Mouse (Mus musculus): Measurements from ENCODE around the gene Gif. TPM values are rescaled to one million over a fixed set of nuclear protein-coding genes. Genes with fewer than 3 reads are reported as not detected.

Gene Gif
- total RNA-seq (2021) = not detected
- not detected in 2 replicates for polyA plus RNA-seq (2012; rRNA removed)
- long read RNA-seq = 0 reads

GRCm38 (mm10) chr19:11747298-11747697 lies at the start of gene Gif:
Gene Gif (plus strand): TSS chr19:11747554.
- no peaks in the 10 kb centered on the region for H3K4me1 ChIP-seq (ENCODE audit: control insufficient read depth, insufficient read depth, low read length)
- H3K4me3 ChIP-seq = no peak within 1 kb of the TSS
- H3K36me3 ChIP-seq (ENCODE audit: control insufficient read depth, insufficient read depth, low read length) = no peaks in the 10 kb centered on the region
- DNase-seq = no peak
- no peak within 1 kb of the TSS for H3K27ac ChIP-seq
- H3K9ac ChIP-seq (ENCODE audit: low read depth, low read length) = no peak within 1 kb of the TSS
- intact Hi-C loops (cut with DNase I) = no loop called here
- H3K27me3 ChIP-seq (ENCODE audit: control insufficient read depth, insufficient read depth, low read length) = no peaks in the 10 kb centered on the region
- WGBS = 74% methylated on average over 2 of the region's 2 CpGs
- no peak for TF ChIP-seq POLR2A (IDR thresholded peaks at IDR 0.05; ENCODE audit: insufficient read depth, low read depth, low read length)
- TF ChIP-seq EP300 (IDR thresholded peaks at IDR 0.05; ENCODE audit: insufficient read depth, low read depth, low read length) = no peak
- no peak for TF ChIP-seq CTCF (IDR thresholded peaks at IDR 0.05)
- H3K79me2 ChIP-seq (replicated peaks; ENCODE audit: control insufficient read depth, insufficient read depth, low read length) = no peaks in the 10 kb centered on the region

- no peaks in the 10 kb centered on the region for H3K27me3 ChIP-seq (ENCODE audit: control insufficient read depth, insufficient read depth, low read length)
- H3K79me2 ChIP-seq (replicated peaks; ENCODE audit: control insufficient read depth, insufficient read depth, low read length) = no peaks in the 10 kb centered on the region
- no peaks in the 10 kb centered on the region for H3K4me1 ChIP-seq (ENCODE audit: control insufficient read depth, insufficient read depth, low read length)
- WGBS = 89% methylated on average over 6 of the region's 6 CpGs
- DNase-seq = no peak
- no peak overlapping the region for H3K9ac ChIP-seq (ENCODE audit: low read depth, low read length)
- no peaks in the 10 kb centered on the region for H3K36me3 ChIP-seq (ENCODE audit: control insufficient read depth, insufficient read depth, low read length)
- intact Hi-C loops (cut with DNase I) = no loop called here
- H3K4me3 ChIP-seq = no peak overlapping the region
- TF ChIP-seq POLR2A (IDR thresholded peaks at IDR 0.05; ENCODE audit: insufficient read depth, low read depth, low read length) = no peak
- no peak for TF ChIP-seq EP300 (IDR thresholded peaks at IDR 0.05; ENCODE audit: insufficient read depth, low read depth, low read length)
- no peak for TF ChIP-seq CTCF (IDR thresholded peaks at IDR 0.05)
- no peak overlapping the region for H3K27ac ChIP-seq
Measured at GRCm38 (mm10) chr19:11698342-11698741, 49.0 kb upstream of the Gif start.

- H3K27me3 ChIP-seq (ENCODE audit: control insufficient read depth, insufficient read depth, low read length) = no peaks in the 10 kb centered on the region
- 68% methylated on average over 4 of the region's 4 CpGs for WGBS
- no peak overlapping the region for H3K9ac ChIP-seq (ENCODE audit: low read depth, low read length)
- H3K4me3 ChIP-seq = no peak overlapping the region
- no peaks in the 10 kb centered on the region for H3K36me3 ChIP-seq (ENCODE audit: control insufficient read depth, insufficient read depth, low read length)
- no peaks in the 10 kb centered on the region for H3K4me1 ChIP-seq (ENCODE audit: control insufficient read depth, insufficient read depth, low read length)
- intact Hi-C loops (cut with DNase I) = no loop called here
- no peak overlapping the region for H3K27ac ChIP-seq
- TF ChIP-seq EP300 (IDR thresholded peaks at IDR 0.05; ENCODE audit: insufficient read depth, low read depth, low read length) = no peak
- no peak for TF ChIP-seq CTCF (IDR thresholded peaks at IDR 0.05)
- TF ChIP-seq POLR2A (IDR thresholded peaks at IDR 0.05; ENCODE audit: insufficient read depth, low read depth, low read length) = no peak
- H3K79me2 ChIP-seq (replicated peaks; ENCODE audit: control insufficient read depth, insufficient read depth, low read length) = no peaks in the 10 kb centered on the region
- no peak for DNase-seq
Measured at GRCm38 (mm10) chr19:11712451-11712850, 34.9 kb upstream of the Gif start.

- intact Hi-C loops (cut with DNase I) = no loop called here
- DNase-seq = no peak
- WGBS = 70% methylated on average over 3 of the region's 3 CpGs
- H3K4me3 ChIP-seq = no peak overlapping the region
- H3K79me2 ChIP-seq (replicated peaks; ENCODE audit: control insufficient read depth, insufficient read depth, low read length) = no peaks in the 10 kb centered on the region
- H3K4me1 ChIP-seq (ENCODE audit: control insufficient read depth, insufficient read depth, low read length) = no peaks in the 10 kb centered on the region
- H3K27me3 ChIP-seq (ENCODE audit: control insufficient read depth, insufficient read depth, low read length) = no peaks in the 10 kb centered on the region
- H3K9ac ChIP-seq (ENCODE audit: low read depth, low read length) = no peak overlapping the region
- H3K36me3 ChIP-seq (ENCODE audit: control insufficient read depth, insufficient read depth, low read length) = no peaks in the 10 kb centered on the region
- H3K27ac ChIP-seq = no peak overlapping the region
- TF ChIP-seq POLR2A (IDR thresholded peaks at IDR 0.05; ENCODE audit: insufficient read depth, low read depth, low read length) (no peak), EP300 (IDR thresholded peaks at IDR 0.05; ENCODE audit: insufficient read depth, low read depth, low read length) (no peak), CTCF (IDR thresholded peaks at IDR 0.05) (no peak)
Measured at GRCm38 (mm10) chr19:11720071-11720470, 27.3 kb upstream of the Gif start.

- Histone ChIP-seq H3K79me2 (replicated peaks; ENCODE audit: control insufficient read depth, insufficient read depth, low read length) (no peaks in the 10 kb centered on the region), H3K9ac (ENCODE audit: low read depth, low read length) (no peak overlapping the region), H3K27ac (no peak overlapping the region), H3K4me3 (no peak overlapping the region), H3K4me1 (ENCODE audit: control insufficient read depth, insufficient read depth, low read length) (no peaks in the 10 kb centered on the region), H3K27me3 (ENCODE audit: control insufficient read depth, insufficient read depth, low read length) (no peaks in the 10 kb centered on the region), H3K36me3 (ENCODE audit: control insufficient read depth, insufficient read depth, low read length) (no peaks in the 10 kb centered on the region)
- DNase-seq = no peak
- intact Hi-C loops (cut with DNase I) = no loop called here
- 84% methylated on average over 2 of the region's 2 CpGs for WGBS
- TF ChIP-seq POLR2A (IDR thresholded peaks at IDR 0.05; ENCODE audit: insufficient read depth, low read depth, low read length) (no peak), EP300 (IDR thresholded peaks at IDR 0.05; ENCODE audit: insufficient read depth, low read depth, low read length) (no peak), CTCF (IDR thresholded peaks at IDR 0.05) (no peak)
Measured at GRCm38 (mm10) chr19:11723870-11724269, 23.5 kb upstream of the Gif start.

GRCm38 (mm10) chr19:11724275-11724674 lies 23.1 kb upstream of the Gif start:
- Histone ChIP-seq H3K27me3 (ENCODE audit: control insufficient read depth, insufficient read depth, low read length) (no peaks in the 10 kb centered on the region), H3K27ac (no peak overlapping the region), H3K9ac (ENCODE audit: low read depth, low read length) (no peak overlapping the region), H3K36me3 (ENCODE audit: control insufficient read depth, insufficient read depth, low read length) (no peaks in the 10 kb centered on the region), H3K79me2 (replicated peaks; ENCODE audit: control insufficient read depth, insufficient read depth, low read length) (no peaks in the 10 kb centered on the region), H3K4me3 (no peak overlapping the region), H3K4me1 (ENCODE audit: control insufficient read depth, insufficient read depth, low read length) (no peaks in the 10 kb centered on the region)
- 78% methylated on average over 6 of the region's 6 CpGs for WGBS
- no peak for DNase-seq
- TF ChIP-seq CTCF (IDR thresholded peaks at IDR 0.05) (no peak), POLR2A (IDR thresholded peaks at IDR 0.05; ENCODE audit: insufficient read depth, low read depth, low read length) (no peak), EP300 (IDR thresholded peaks at IDR 0.05; ENCODE audit: insufficient read depth, low read depth, low read length) (no peak)
- intact Hi-C loops (cut with DNase I) = no loop called here
